Mouse (Mus musculus) hindbrain, embryonic 14.5 days (tissue): ENCODE measurements around the gene Gjd2. TPM values are rescaled to one million over a fixed set of nuclear protein-coding genes. Genes with fewer than 3 reads are reported as not detected.

Source experiments
- ATAC-seq: fragments of 200-750 bp; cut with Nextera tagmentation; 2 replicates; pipeline ENCODE4 v1.8.0; 2017; ENCODE audit warnings: moderate number of reproducible peaks, mild to moderate bottlenecking, moderate TSS enrichment, moderate library complexity; ENCODE audit not compliant: low FRiP score
- DNase-seq: peaks from one replicate; pipeline ENCODE4 v3.0.0-alpha.2; 2015; ENCODE audit warnings: low spot score
- H3K27ac ChIP-seq: fragments of 300-500 bp; sonication (generic); 2 replicates; pipeline ENCODE4 v1.5.1; 2014; ENCODE audit warnings: mild to moderate bottlenecking, moderate library complexity
- H3K27me3 ChIP-seq: fragments of 300-500 bp; sonication (generic); 2 replicates; pipeline ENCODE4 v1.6.1; 2014; ENCODE audit warnings: mild to moderate bottlenecking, low read length, mixed read lengths; ENCODE audit not compliant: control insufficient read depth, insufficient read depth
- H3K36me3 ChIP-seq: fragments of 300-500 bp; sonication (generic); replicated peaks from 2 replicates; pipeline ENCODE4 v1.6.1; 2014; ENCODE audit not compliant: control insufficient read depth, insufficient read depth
- H3K4me1 ChIP-seq: fragments of 300-500 bp; sonication (generic); replicated peaks from 2 replicates; pipeline ENCODE4 v1.6.1; 2014; ENCODE audit warnings: antibody characterized with exemption, low read length, mixed read lengths; ENCODE audit not compliant: control insufficient read depth, insufficient read depth
- H3K4me2 ChIP-seq: fragments of 300-500 bp; sonication (generic); replicated peaks from 2 replicates; pipeline ENCODE4 v1.6.1; 2014; ENCODE audit warnings: mild to moderate bottlenecking, moderate library complexity
- H3K4me3 ChIP-seq: fragments of 300-500 bp; sonication (generic); replicated peaks from 2 replicates; pipeline ENCODE4 v1.5.1; 2014; ENCODE audit warnings: mild to moderate bottlenecking, low read length
- H3K9ac ChIP-seq: fragments of 300-500 bp; sonication (generic); 2 replicates; pipeline ENCODE4 v1.6.1; 2014
- H3K9me3 ChIP-seq: fragments of 300-500 bp; sonication (generic); 2 replicates; pipeline ENCODE4 v1.6.1; 2016; ENCODE audit warnings: low read length; ENCODE audit not compliant: control insufficient read depth
- WGBS: fragments of 180-500 bp; shearing (Covaris S2); extraction: QIAGEN DNeasy Blood & Tissue Kit; methylation state at CpG from one replicate; pipeline ENCODE4 v1.1.7; 2014; 5-methylcytosine and 5-hydroxymethylcytosine counted together
- polyA plus RNA-seq: library from polyadenylated mRNA; unstranded; fragments of >200 nt; fragmentation: Nextera tagmentation; extraction: Ambion mirVana; gene quantifications from 2 replicates; pipeline ENCODE4 v1.2.1, GENCODE M21; 2014

The Gjd2 gene
- 7.0 and 7.9 TPM in 2 replicates for polyA plus RNA-seq

- ATAC-seq (peak; percentile 85), DNase-seq (peak; percentile 66)
- Histone ChIP-seq H3K4me3 (peak within 1 kb of the TSS; percentile 80), H3K9ac (peak within 1 kb of the TSS; percentile 92), H3K27me3 (peaks cover 10% of the 10 kb centered on the region; the same call in 1 of the 2 replicates), H3K27ac (peak within 1 kb of the TSS; percentile 78), H3K9me3 (no peaks in the 10 kb centered on the region), H3K36me3 (no peaks in the 10 kb centered on the region), H3K4me1 (peaks cover 10% of the 10 kb centered on the region), H3K4me2 (peak within 1 kb of the TSS; percentile 86)
- under 1% methylated on average over 54 of the region's 60 CpGs for WGBS
Observed at GRCm38 (mm10) chr2:114013295-114013771, at the start of gene Gjd2. Gjd2 (minus strand) TSS chr2:114013619.

- no peaks in the 10 kb centered on the region for H3K9me3 ChIP-seq
- DNase-seq, result no peak
- H3K27me3 ChIP-seq, result no peaks in the 10 kb centered on the region
- no peaks in the 10 kb centered on the region for H3K36me3 ChIP-seq
- 0 out of 2 replicates have a peak, but pooled peaks cover 3% of the 10 kb centered on the region for H3K4me1 ChIP-seq
- no peak for ATAC-seq
- WGBS, result 33% methylated on average over 6 of the region's 6 CpGs
- no peak overlapping the region for H3K4me2 ChIP-seq
- no peak overlapping the region for H3K4me3 ChIP-seq
- H3K27ac ChIP-seq, result no peak overlapping the region
- no peak overlapping the region for H3K9ac ChIP-seq
Observed at GRCm38 (mm10) chr2:114060071-114060591, 46.7 kb upstream of the Gjd2 start.

- ATAC-seq, result no peak
Observed at GRCm38 (mm10) chr2:114059608-114060007, 46.2 kb upstream of the Gjd2 start.

GRCm38 (mm10) chr2:114058226-114058796 lies 44.9 kb upstream of the Gjd2 start:
- no peak overlapping the region for H3K27ac ChIP-seq
- 94% methylated on average over 10 of the region's 10 CpGs for WGBS

More at GRCm38 (mm10) chr2:114059608-114060007, 46.2 kb upstream of the Gjd2 start:
- Histone ChIP-seq H3K27ac (no peak overlapping the region), H3K9me3 (no peaks in the 10 kb centered on the region), H3K27me3 (no peaks in the 10 kb centered on the region), H3K9ac (no peak overlapping the region), H3K4me3 (no peak overlapping the region), H3K4me2 (no peak overlapping the region), H3K36me3 (no peaks in the 10 kb centered on the region), H3K4me1 (0 out of 2 replicates have a peak, but pooled peaks cover 3% of the 10 kb centered on the region)
- WGBS, result 69% methylated on average over 1 of the region's 1 CpGs
- no peak for DNase-seq

DNA sequence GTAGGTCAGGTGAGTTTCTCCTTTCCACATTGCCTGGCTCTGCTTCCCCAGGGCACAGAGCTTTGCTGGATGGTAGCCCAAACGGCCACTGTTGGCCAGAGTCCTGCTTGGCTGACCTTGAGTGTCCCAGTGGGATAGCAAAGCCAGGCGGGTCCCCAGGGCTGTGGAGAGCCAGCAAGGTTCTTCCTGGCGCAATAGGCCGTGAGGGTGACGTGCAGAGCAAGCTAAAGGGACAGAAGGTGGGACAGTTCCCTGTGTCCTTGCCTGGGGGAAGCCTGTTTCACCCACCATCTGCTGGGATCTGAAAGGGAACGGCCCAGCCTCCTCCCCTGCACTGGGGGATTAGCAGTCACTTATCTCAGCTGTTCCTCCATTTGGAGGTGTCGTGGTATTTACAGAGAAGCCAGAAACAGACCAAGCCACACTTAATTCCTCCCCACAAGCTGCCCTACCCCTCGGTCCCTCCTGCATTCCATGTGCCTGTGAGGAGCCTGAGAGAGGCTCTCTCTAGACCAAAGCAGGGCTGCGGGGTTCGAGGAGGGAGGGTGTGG lies 44.0 kb upstream of the Gjd2 start:
- Histone ChIP-seq H3K36me3 (no peaks in the 10 kb centered on the region), H3K4me1 (0 out of 2 replicates have a peak, but pooled peaks cover 3% of the 10 kb centered on the region), H3K4me3 (no peak overlapping the region), H3K27ac (no peak overlapping the region), H3K27me3 (no peaks in the 10 kb centered on the region), H3K9ac (no peak overlapping the region), H3K4me2 (no peak overlapping the region), H3K9me3 (no peaks in the 10 kb centered on the region)
- WGBS, result 33% methylated on average over 10 of the region's 10 CpGs
- DNase-seq (no peak), ATAC-seq (no peak)

More at GRCm38 (mm10) chr2:114058226-114058796, 44.9 kb upstream of the Gjd2 start:
- Histone ChIP-seq H3K4me3 (no peak overlapping the region), H3K36me3 (no peaks in the 10 kb centered on the region), H3K4me1 (0 out of 2 replicates have a peak, but pooled peaks cover 3% of the 10 kb centered on the region), H3K9me3 (no peaks in the 10 kb centered on the region), H3K9ac (no peak overlapping the region), H3K4me2 (no peak overlapping the region), H3K27me3 (no peaks in the 10 kb centered on the region)
- DNase-seq (no peak), ATAC-seq (no peak)

GRCm38 (mm10) chr2:114054129-114054528 lies 40.7 kb upstream of the Gjd2 start:
- 88% methylated on average over 4 of the region's 4 CpGs for WGBS
- Histone ChIP-seq H3K4me3 (no peak overlapping the region), H3K9ac (no peak overlapping the region), H3K36me3 (no peaks in the 10 kb centered on the region), H3K27me3 (no peaks in the 10 kb centered on the region), H3K4me2 (no peak overlapping the region), H3K9me3 (no peaks in the 10 kb centered on the region), H3K27ac (no peak overlapping the region), H3K4me1 (no peaks in the 10 kb centered on the region)
- DNase-seq (no peak), ATAC-seq (no peak)

- Histone ChIP-seq H3K4me1 (no peaks in the 10 kb centered on the region), H3K4me2 (no peak within 1 kb of the TSS), H3K9me3 (no peaks in the 10 kb centered on the region), H3K9ac (no peak within 1 kb of the TSS), H3K27ac (no peak within 1 kb of the TSS), H3K27me3 (no peaks in the 10 kb centered on the region), H3K4me3 (no peak within 1 kb of the TSS), H3K36me3 (no peaks in the 10 kb centered on the region)
- peak; percentile 53; the same call in 1 of the 2 replicates for ATAC-seq
- 45% methylated on average over 14 of the region's 14 CpGs for WGBS
- no peak for DNase-seq
Observed at GRCm38 (mm10) chr2:114052696-114053598, 39.5 kb upstream of the Gjd2 start, which contains the start of gene Actc1. Actc1 (minus strand) TSS chr2:114053548.

DNA sequence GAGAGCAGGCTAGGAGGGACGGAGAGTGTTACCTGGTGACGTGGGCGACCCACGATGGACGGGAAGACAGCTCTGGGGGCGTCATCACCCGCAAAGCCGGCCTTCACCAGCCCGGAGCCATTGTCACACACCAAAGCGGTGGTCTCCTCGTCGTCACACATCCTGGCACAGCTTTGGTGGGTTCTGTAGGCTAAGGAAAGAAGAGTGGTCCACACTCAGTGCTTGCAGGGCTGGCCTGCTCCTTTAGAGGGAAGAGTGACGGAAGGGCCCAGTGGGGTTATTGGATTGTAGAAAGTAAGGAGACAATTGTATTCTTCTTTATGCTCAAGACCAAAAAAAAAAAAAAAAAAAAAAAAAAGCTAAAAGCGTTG lies 38.4 kb upstream of the Gjd2 start:
- DNase-seq, result no peak
- WGBS, result 94% methylated on average over 13 of the region's 14 CpGs
- ATAC-seq, result no peak
- Histone ChIP-seq H3K27ac (no peak overlapping the region), H3K36me3 (no peaks in the 10 kb centered on the region), H3K9me3 (no peaks in the 10 kb centered on the region), H3K4me3 (no peak overlapping the region), H3K27me3 (no peaks in the 10 kb centered on the region), H3K4me2 (no peak overlapping the region), H3K4me1 (no peaks in the 10 kb centered on the region), H3K9ac (no peak overlapping the region)
